Mouse (Mus musculus) frontal cortex, postnatal 36 days (tissue): Measurements from ENCODE around the gene Myd88.
"Not testable (repeated sequence)": the region's sequence is repeated elsewhere in the genome, so short reads cannot be mapped to it uniquely, and the experiment has no call there.

Experiments
- DNase-seq, 2 experiments: peaks; one replicate each; pipeline ENCODE4 v3.0.0; 2022; ENCODE audit warnings: low spot score in 2 of 2

The Myd88 gene

DNA sequence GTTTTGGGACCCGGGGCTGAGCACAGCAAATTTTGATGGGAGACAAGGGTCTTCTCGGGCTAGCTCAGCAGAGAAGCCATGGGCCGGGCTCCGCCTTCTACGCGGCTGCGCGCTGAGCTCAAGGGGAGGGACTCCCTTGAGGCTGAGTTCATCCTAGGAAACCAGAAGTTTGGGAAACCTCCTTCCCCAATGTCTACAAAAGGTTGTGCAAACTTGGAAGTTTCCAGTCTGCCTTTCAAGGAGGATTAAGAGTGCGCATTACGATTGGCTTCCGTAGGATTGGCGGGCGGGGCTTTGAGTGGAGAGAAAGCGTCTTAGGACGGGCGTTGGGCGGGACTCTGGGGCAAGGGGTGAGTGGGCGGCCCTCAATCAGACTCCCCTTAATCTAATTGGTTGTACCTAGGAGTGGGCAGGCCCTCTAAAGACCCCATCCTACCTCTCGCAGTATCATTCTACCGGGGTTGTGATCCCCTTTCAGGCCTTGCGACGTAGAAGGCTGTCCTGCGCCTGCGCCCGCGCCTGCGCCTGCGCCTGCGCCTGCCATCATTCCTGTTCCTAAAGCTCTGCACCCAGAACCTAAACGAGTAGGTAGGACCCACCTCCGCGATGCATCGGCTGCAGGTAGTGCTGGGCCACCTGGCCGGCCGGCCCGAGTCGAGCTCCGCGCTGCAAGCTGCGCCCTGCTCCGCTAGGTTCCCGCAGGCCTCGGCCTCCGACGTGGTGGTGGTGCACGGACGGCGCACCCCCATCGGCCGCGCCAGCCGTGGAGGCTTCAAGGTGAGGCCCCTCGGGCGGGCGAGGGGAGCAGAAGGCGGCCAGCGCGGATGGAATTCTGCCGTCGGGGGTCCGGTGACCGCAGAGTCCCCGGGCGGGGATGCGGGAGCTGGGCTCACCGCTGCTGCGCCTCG lies at the start of gene Myd88:
Gene Myd88, minus strand, starts transcription at position 503 of the 908 bp plus-strand sequence.
- peak; percentile 95 to 97 for DNase-seq

DNA sequence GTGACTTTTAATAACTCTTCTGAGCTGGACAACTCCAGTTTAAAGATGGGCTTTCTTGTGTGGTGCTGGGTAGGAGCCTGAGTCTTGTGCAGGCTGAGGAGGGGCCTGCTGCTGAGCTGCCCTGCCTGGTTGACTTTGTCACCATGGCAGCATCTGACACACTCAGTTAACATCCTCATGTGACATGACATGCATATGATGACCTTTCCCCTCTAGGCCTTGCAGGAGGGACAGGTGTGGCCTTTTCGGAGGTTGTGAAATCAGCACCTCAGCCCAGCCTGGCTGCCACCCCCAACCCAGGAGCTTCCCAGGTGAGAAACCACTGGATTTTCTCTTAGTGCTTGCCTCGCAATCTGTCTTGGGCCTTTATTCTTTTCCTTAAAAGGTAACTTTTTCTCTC lies 49.0 kb upstream of the Myd88 start:
- no peak for DNase-seq

DNA sequence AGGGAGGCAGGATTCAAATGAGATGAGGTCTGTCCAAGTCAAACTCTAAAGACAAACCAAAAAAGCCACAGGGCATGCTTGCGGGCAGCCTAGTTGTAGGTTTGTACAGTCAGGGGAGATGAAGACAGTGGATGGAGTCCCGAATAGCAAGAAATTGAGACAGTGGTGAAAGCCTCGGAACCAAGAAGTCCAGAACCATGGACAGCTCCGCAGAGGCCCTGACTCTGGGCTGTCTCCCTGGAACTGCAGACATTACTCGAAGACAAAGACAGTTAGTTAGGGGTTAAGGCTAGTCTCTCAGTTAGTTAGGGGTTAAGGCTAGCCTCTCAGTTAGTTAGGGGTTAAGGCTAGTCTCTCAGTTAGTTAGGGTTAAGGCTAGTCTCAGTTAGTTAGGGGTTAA lies 47.7 kb upstream of the Myd88 start:
- no peak for DNase-seq

DNA sequence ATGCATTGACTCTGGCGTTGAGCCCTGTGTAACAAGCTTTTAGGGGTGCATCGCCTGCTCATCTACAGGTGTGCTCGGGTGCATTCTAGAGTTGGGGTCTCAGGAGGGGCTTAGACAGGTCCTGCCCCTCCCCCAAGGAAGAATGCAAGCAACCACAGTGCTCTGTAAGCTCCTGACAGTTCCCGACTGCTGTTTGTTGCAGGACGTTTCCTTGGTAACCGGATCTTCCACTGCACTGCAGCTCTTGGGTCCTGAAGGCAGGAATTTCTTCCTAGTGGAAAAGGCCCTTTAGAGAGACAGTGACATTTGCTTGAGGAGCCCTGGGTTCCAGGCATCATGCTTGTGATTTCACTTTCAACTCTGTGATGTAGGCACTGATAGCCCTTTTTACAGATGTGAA lies 41.4 kb upstream of the Myd88 start:
- DNase-seq = peak; percentile 4 to 16

DNA sequence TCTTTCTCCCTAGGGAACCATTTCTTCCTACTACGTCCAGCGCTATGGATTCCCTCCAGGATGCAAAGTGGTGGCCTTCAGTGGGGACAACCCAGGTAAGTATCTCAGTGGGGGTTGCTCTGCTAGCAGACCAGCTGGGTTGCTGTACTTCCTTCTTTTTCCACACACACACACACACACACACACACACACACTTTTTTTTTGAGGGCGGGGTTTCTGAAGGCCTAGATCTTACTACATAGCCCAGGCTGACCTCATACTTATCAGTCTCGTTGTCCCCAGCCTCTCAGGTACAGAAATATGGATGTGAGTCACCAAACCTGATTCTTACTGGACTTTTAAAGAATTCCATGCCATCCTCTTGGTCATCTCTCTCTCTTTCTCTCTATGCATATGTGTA lies 37.0 kb upstream of the Myd88 start:
- DNase-seq = no peak

DNA sequence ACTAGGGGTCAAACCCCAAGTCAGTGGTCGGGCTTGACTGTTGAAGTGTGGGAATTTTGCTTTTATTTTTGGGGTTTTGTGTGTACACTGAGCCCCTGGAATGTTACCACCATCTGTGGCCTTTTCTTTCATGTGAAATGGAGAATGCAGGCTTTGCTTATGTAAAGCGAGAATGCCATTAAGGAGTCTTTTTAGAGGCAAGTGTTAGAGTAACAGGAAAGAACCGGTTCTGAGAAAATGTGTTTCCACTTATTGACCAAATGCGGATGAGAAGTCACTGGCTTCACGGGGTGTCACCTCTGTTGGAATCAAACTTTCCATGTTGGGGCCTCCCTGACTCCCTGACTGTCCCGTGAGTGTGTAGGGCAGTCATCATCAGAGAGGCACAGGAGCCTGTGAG lies 34.3 kb upstream of the Myd88 start:
- DNase-seq = no peak

DNA sequence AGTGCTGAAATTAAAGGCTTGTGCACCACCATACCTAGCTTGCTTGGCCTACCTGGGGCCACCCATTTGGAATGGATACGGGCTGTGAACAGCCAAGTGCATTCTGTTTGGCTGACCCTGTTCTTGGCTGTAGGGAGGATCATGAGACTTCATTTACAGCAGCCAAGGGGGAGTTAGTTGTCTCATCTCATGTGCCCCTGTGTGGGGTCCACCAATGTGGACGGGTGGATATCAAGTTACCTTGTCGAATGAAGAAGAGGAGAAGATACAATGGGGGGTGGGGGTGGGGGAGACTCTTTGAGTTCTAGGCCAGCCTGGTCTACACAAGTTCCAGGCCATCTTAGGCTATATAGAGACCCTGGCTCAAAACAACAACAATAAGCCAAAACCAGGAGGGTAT lies 33.8 kb upstream of the Myd88 start:
- DNase-seq = no peak

DNA sequence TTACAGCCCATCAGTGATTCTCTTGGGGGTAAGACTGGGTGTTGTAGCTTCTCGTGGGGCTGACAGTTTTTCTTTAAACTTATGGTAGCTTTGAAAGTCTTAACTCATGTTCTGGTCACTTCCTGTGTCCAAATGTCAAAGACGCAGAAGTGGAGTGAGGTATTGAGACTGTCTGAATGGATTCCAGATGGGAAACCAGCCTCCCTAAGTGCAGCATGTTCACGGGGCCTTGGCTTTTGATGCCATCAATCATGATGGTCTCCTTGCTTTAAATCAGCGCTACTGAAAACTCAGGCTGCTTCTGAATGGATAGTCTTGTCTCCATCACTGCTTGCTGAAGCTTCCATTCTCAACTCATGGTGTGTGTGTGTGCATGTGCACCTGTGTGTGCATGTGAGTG lies 30.0 kb upstream of the Myd88 start:
- DNase-seq = no peak

DNA sequence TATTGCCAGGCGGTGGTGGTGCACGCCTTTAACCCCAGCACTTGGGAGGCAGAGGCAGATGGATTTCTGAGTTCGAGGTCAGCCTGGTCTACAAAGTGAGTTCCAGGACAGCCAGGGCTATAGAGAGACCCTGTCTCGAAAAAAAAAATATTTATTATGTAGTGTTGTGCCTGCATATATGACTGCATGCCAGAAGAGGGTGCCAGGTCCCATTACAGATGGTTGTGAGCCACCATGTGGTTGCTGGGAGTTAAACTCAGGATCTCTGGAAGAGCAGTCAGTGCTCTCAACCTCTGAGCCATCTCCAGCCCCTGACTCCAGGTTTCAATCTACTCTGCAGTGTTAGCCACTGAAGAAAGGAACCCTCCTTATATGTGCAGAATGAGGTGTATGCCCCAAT lies 29.6 kb upstream of the Myd88 start:
- not testable (repeated sequence) for DNase-seq

DNA sequence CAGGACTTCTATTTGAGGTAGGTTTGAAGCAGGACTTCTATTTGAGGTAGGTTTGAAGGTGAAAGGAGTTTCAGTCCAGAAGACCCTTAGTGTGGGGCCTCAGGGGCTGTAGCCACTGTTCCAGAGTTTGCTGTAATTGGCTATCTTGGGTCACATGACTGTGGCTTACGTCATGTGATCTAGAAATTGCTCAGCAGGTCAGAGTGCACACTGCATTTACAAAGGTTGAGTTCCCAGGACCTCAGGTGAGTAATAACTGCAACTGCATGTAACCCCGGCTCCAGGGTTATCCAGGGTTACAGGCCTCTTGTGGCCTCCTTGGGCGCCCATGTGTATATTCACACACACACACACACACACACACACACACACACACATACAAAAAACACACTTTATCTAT lies 27.2 kb upstream of the Myd88 start:
- no peak for DNase-seq

DNA sequence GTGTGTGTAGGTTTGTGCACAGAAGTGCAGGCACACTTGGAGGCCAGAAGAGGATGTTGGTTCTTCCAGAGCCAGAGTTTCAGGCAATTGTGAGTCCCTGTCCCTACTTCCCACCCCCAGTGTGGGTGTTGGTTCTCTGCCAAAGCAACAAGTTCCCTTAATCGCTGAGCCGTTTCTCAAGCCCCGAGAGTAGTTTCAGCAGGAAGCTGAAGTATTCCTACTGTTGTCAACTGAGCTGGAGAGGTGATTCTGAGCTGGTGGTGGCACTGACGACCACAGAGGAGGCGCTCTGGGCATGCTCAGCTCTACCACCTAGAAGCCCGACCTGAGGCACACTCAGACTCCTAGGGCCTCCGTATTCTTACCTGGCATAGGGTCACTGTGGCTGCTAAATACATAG lies 24.1 kb upstream of the Myd88 start, which contains the start of gene Slc22a14:
Gene Slc22a14, minus strand, starts transcription at position 270 of the 400 bp plus-strand sequence.
- no peak for DNase-seq

DNA sequence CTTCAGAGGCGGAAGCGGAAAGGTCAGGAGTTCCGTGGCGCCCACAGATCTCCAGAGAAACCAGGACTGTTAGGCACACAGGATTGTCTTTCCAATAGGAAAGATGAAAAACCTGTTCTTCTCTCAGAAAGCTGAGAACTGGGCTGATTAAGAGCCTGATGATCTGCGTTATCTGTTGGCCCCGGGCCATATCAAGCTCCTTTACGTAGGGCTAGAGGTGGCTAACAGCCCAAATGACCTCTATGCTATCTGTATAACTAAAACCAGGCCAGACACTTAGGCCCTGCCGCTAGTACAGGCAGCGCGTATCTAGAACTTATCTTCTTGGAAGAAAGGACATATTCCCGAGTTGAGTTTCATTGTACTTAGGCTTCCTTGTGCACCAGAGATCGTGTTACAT lies 22.0 kb upstream of the Myd88 start:
- DNase-seq = no peak

DNA sequence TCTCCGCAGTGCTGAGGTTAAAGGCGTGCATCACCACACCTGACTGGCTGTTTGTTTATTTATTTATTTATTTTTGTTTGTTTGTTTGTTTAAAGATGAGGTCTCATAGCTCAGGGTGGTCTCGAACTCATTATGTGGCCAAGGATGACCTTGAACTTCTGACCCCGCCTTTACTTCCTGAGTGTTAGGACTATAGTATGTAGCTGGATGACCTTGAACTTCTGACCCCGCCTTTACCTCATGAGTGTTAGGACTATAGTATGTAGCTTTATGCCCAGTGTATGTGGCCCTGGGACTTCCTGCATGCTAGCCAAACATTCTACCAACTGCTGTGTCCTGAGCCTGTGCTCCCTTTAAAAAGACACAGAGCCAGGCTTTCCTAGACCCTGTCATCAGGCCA lies 20.2 kb upstream of the Myd88 start:
- no peak for DNase-seq

DNA sequence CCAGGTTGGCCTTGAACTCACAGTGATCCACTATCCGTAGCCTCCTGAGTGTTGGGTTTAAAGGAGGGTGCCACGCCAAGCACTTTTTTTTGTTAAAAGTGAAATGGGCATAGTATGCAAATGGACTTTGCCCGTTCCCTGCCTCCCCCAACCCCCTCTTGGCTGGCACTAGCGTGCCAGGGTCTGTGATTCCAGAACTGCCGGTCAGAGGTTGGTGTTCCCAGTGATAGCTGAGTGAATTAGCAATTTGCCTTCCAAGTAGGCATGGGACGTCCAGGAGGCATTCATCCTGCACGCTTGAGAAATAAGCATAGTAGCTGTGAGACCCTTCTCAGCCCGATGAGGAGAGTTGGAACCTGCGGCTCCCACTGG lies 16.8 kb upstream of the Myd88 start:
- DNase-seq = no peak

DNA sequence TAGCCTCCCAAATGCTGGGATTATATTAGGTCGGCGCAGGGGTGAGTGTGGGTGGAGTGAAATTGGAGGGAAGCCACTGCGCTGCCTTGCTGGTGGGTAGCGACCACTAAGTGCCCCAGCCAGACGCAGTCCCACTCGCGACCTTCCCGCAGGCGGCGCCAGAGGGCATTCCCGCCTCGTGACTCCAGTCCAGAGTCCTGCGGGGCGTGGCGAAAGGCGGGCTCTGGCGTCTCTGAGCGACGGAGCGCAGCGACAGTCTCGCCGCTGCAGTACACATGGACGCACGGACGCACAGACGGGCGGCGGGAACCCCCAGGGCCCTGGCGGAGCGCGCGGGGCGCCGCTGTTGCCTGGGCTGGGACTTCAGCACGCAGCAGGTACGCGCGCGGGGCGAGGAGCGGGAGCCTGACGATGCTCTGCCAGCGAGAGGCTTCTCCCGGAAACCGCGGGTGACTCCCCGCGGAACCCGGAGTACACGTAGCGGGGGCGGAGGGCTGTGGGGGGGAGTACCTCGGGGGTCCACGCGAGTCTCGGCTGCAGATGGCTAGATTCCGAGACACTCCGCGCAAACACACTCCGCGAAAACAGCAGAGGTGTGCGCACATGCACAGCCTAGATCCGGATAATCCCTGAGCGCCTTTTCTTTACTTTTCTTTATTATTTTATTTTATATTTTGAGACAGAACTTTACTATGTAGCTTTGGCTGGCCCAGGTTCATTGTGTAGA lies 16.3 kb upstream of the Myd88 start, which contains the start of gene Xylb:
Gene Xylb, plus strand, starts transcription at position 51 of the 727 bp plus-strand sequence.
- DNase-seq = peak; percentile 84 to 89

DNA sequence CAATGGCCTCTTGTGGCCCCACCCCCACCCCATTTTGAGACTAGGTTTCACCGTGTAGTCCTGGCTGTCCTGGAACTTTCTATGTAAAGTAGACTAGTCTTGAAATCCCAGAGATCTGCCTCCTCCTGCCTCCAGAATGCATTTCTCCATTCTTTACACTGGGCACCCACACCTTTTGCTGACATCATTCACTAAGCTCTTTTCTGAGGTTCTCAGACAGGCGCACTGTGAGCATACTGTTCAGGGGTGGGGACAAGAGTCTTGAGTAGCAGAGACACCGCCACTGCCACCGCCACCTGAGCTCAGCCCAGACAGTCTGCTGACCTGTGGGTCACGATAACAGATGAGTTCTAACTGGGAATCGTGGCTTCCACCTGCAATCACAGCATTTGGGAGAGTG lies 14.7 kb upstream of the Myd88 start:
- no peak for DNase-seq

DNA sequence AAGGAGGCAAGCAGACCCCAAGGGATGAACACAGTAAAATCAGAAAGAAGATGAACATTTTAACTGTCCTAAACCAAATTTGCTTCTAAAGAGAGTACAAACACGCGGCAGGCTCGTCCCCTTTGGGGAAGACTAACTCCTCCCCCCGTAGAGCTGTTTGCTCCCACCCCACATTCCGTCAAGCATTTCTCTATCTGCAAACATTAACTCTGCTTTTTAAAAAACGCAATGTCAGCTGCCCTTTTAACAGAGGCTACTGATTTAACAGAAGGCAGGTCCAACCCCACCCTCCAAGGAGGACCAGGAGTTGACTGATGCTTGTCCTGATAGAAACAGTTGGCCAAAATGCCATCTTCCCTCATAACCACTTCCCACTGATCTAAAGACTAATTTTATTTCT lies 12.7 kb upstream of the Myd88 start:
- no peak for DNase-seq

DNA sequence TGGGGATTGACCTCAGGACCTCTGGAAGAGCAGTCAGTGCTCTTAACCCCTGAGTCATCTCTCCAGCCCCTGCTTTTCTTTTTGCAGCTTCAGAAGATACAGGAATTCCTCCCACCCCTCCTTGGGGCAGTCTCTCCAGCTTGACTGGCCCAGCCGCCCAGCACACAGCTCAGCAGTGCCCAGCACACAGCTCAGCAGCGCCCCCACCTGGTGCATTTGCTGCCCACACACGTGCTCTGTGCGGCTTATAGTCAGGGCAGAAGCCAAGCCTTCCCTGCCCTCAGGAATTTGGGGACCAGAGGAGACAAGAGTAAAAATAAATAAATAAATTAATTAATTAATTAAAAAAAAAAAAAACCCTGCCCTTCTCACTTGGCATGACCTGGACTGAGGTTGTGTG lies 10.8 kb upstream of the Myd88 start:
- peak; percentile 55 to 65 for DNase-seq

DNA sequence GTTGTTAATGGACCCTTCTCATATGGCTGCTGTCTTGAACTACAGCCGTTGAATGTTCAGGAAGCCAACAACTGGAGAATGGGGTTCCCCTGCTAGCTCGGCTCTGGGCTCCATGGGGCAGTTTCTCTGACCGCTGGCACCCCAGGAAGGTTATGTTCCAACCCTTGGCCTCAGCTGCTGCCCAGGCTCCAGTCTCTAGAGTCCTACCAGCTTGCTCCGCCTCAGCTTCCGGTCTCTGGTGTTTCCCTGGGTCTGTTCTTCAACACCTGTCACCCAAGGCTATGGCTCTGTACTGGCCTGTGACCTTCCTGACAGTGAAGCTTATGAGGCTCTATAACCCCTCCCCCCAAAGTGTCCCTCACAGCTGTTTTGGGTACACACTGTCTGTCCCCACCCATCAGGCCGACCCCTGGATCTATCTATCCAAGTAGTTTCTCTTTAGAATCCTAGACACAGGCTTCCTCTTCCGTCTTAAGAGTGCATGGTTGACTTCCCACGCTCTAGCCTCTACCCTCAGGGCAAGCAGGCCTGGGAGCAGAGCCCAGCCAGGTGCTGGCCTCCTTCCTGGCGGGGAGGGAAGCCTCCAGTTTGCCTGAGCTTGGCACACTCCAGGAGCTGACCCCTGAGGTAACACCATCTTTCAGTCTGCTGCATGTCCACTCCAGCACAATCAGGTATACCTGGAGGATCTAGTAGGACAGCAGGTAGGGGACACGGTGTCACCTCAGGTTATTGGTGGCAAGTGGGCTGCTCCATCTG lies 9.9 kb upstream of the Myd88 start:
- no peak for DNase-seq

DNA sequence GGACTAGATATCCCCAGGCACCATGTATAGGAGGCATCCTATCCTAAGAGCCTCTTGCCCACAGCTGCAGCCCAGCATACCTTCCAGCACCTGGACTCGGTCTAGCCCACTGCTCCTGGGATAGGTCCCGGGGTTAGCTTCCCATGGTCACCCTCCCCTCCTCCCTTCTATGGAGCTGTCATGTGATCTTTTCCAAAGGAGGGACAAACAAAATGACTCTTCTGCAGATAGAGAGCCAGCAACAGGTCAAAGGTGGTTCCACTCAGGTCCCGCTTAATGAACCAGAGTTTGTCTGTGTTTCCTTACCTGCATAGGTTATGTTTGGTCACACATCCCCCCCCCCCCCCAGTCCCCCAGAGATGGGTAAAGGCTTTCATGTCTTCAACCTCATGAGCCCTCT lies 9.3 kb upstream of the Myd88 start:
- no peak for DNase-seq

DNA sequence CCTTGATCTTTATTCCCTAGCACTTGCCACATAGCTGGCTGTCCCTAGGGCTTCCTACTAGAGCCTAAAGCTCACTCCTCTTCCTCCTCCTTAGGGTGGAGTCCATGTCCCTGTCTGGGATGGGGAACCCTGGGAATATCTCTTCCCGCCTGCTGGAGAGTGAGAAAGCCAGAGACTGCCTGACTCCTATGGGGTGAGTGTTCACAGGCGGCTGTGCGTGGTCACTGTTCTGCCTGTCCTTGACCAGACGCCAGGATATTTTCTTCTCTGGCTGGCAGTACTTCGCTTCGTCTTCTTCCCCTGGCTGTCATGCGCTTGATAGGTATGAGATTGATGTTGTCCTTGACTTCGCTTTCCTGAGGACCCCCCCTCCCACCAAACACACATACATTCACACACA lies 5.2 kb upstream of the Myd88 start:
- DNase-seq = no peak

DNA sequence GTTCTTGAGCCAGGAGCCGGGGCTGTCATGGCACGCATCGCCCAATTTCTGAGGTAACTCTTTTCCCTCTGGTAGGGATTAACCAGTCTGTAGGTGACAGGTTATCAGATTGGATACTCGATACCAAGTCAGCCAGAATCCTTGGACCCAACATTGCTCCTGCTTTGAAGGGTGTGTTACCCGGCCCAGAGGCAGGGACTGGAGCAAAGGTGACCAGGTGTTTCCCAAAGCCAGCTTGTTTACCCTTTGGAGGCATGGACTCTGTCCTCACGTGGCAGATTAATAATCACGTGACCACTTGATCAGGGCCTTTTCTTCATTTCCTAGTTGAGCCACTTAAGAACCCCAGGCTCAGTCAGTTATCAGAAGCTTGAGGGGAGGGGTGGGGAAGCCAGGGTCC lies 1.5 kb upstream of the Myd88 start:
- DNase-seq = no peak
